Mouse (Mus musculus): ENCODE measurements around the gene Igsf9b. TPM values are rescaled to one million over a fixed set of nuclear protein-coding genes. Genes with fewer than 3 reads are reported as not detected.

Gene Igsf9b
- polyA plus RNA-seq, 1 experiment from 2014 or later = 5.2 TPM

GRCm38 (mm10) chr9:27269904-27270303, 29.1 kb upstream of the Igsf9b start:
- H3K4me2 ChIP-seq = no peak overlapping the region
- ATAC-seq (ENCODE audit: low FRiP score) = no peak

GRCm38 (mm10) chr9:27271899-27272298, 27.1 kb upstream of the Igsf9b start:
- Histone ChIP-seq H3K27ac (ENCODE audit: low read depth, low read length) (no peak overlapping the region), H3K4me3 (ENCODE audit: low read depth, low read length) (no peak overlapping the region), H3K27me3 (ENCODE audit: control insufficient read depth, insufficient read depth, low read length) (no peaks in the 10 kb centered on the region), H3K9ac (ENCODE audit: low read length) (no peak overlapping the region), H3K36me3 (ENCODE audit: control insufficient read depth, insufficient read depth, low read length) (no peaks in the 10 kb centered on the region), H3K9me3 (ENCODE audit: control insufficient read depth, low read length) (no peaks in the 10 kb centered on the region), H3K4me1 (ENCODE audit: control insufficient read depth, insufficient read depth, low read length) (no peaks in the 10 kb centered on the region), H3K4me2 (no peak overlapping the region)
- 81% methylated on average over 2 of the region's 2 CpGs for WGBS
- ATAC-seq (ENCODE audit: low FRiP score) = no peak
- peak; percentile 37 for DNase-seq (ENCODE audit: low spot score, missing footprints)

More at GRCm38 (mm10) chr9:27269904-27270303, 29.1 kb upstream of the Igsf9b start:
- H3K27ac ChIP-seq (ENCODE audit: low read depth, low read length) = no peak overlapping the region
- no peak overlapping the region for H3K4me3 ChIP-seq (ENCODE audit: low read depth, low read length)
- no peaks in the 10 kb centered on the region for H3K36me3 ChIP-seq (ENCODE audit: control insufficient read depth, insufficient read depth, low read length)
- H3K9ac ChIP-seq (ENCODE audit: low read length) = no peak overlapping the region
- 95% methylated on average over 2 of the region's 2 CpGs for WGBS
- no peaks in the 10 kb centered on the region for H3K27me3 ChIP-seq (ENCODE audit: control insufficient read depth, insufficient read depth, low read length)
- DNase-seq (ENCODE audit: low spot score, missing footprints) = no peak
- H3K4me1 ChIP-seq (ENCODE audit: control insufficient read depth, insufficient read depth, low read length) = no peaks in the 10 kb centered on the region
- H3K9me3 ChIP-seq (ENCODE audit: control insufficient read depth, low read length) = no peaks in the 10 kb centered on the region

- Histone ChIP-seq H3K36me3 (ENCODE audit: control insufficient read depth, insufficient read depth, low read length) (no peaks in the 10 kb centered on the region), H3K4me2 (no peak overlapping the region), H3K27ac (ENCODE audit: low read depth, low read length) (no peak overlapping the region), H3K9ac (ENCODE audit: low read length) (no peak overlapping the region), H3K4me1 (ENCODE audit: control insufficient read depth, insufficient read depth, low read length) (no peaks in the 10 kb centered on the region), H3K4me3 (ENCODE audit: low read depth, low read length) (no peak overlapping the region), H3K9me3 (ENCODE audit: control insufficient read depth, low read length) (no peaks in the 10 kb centered on the region), H3K27me3 (ENCODE audit: control insufficient read depth, insufficient read depth, low read length) (no peaks in the 10 kb centered on the region)
- ATAC-seq (ENCODE audit: low FRiP score) = no peak
- DNase-seq (ENCODE audit: low spot score, missing footprints) = peak; percentile 57
- 100% methylated on average over 1 of the region's 1 CpGs for WGBS
Observed at GRCm38 (mm10) chr9:27272858-27273257, 26.1 kb upstream of the Igsf9b start.

DNA sequence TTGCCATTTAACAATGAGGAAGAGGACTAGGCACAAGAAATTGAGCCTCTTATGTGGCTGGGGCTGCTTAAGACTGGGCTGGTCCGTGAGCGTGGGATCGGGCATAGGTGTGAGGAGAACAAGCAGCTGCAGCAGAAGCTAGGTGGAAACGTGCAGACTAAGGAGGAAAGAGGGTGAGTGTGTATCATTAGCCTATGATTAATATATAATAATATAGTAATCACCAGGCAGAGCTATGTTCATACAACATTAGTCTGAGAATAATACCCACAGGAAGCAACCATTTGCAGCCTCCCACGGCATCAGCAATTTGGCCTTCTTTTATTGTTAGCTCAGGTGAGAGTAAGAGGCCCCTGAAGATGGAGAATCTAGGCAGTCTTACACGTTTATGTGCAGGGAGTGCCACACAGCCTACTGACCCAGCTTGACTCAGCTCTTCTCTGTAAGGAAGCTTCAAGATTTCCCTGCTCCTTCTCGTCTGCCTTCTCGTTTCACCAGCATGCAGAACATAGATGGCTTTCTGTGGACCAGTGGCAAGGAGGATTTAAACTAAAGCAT, 22.6 kb upstream of the Igsf9b start:
- Histone ChIP-seq H3K9me3 (ENCODE audit: control insufficient read depth, low read length) (no peaks in the 10 kb centered on the region), H3K27me3 (ENCODE audit: control insufficient read depth, insufficient read depth, low read length) (no peaks in the 10 kb centered on the region), H3K9ac (ENCODE audit: low read length) (no peak overlapping the region), H3K4me2 (no peak overlapping the region), H3K4me3 (ENCODE audit: low read depth, low read length) (no peak overlapping the region), H3K27ac (ENCODE audit: low read depth, low read length) (no peak overlapping the region), H3K36me3 (ENCODE audit: control insufficient read depth, insufficient read depth, low read length) (no peaks in the 10 kb centered on the region), H3K4me1 (ENCODE audit: control insufficient read depth, insufficient read depth, low read length) (no peaks in the 10 kb centered on the region)
- DNase-seq (ENCODE audit: low spot score, missing footprints) (no peak), ATAC-seq (ENCODE audit: low FRiP score) (no peak)
- WGBS = 82% methylated on average over 8 of the region's 8 CpGs

GRCm38 (mm10) chr9:27277401-27278087, 21.5 kb upstream of the Igsf9b start:
- 80% methylated on average over 5 of the region's 5 CpGs for WGBS
- no peak overlapping the region for H3K4me3 ChIP-seq (ENCODE audit: low read depth, low read length)

GRCm38 (mm10) chr9:27279041-27279440, 20.0 kb upstream of the Igsf9b start:
- H3K9me3 ChIP-seq (ENCODE audit: control insufficient read depth, low read length) = no peaks in the 10 kb centered on the region
- H3K4me3 ChIP-seq (ENCODE audit: low read depth, low read length) = no peak overlapping the region
- no peaks in the 10 kb centered on the region for H3K4me1 ChIP-seq (ENCODE audit: control insufficient read depth, insufficient read depth, low read length)
- ATAC-seq (ENCODE audit: low FRiP score) (no peak; the same call in 1 of the 2 replicates), DNase-seq (ENCODE audit: low spot score, missing footprints) (peak; percentile 70)
- no peaks in the 10 kb centered on the region for H3K27me3 ChIP-seq (ENCODE audit: control insufficient read depth, insufficient read depth, low read length)
- no peak overlapping the region for H3K4me2 ChIP-seq
- no peak overlapping the region for H3K27ac ChIP-seq (ENCODE audit: low read depth, low read length)
- no peaks in the 10 kb centered on the region for H3K36me3 ChIP-seq (ENCODE audit: control insufficient read depth, insufficient read depth, low read length)
- H3K9ac ChIP-seq (ENCODE audit: low read length) = no peak overlapping the region
- 50% methylated on average over 1 of the region's 1 CpGs for whole genome bisulfite sequencing

More at GRCm38 (mm10) chr9:27277401-27278087, 21.5 kb upstream of the Igsf9b start:
- Histone ChIP-seq H3K4me1 (ENCODE audit: control insufficient read depth, insufficient read depth, low read length) (no peaks in the 10 kb centered on the region), H3K27ac (ENCODE audit: low read depth, low read length) (no peak overlapping the region), H3K36me3 (ENCODE audit: control insufficient read depth, insufficient read depth, low read length) (no peaks in the 10 kb centered on the region), H3K9me3 (ENCODE audit: control insufficient read depth, low read length) (no peaks in the 10 kb centered on the region), H3K27me3 (ENCODE audit: control insufficient read depth, insufficient read depth, low read length) (no peaks in the 10 kb centered on the region), H3K9ac (ENCODE audit: low read length) (no peak overlapping the region), H3K4me2 (no peak overlapping the region)
- ATAC-seq (ENCODE audit: low FRiP score) (no peak), DNase-seq (ENCODE audit: low spot score, missing footprints) (peak; percentile 76)

GRCm38 (mm10) chr9:27280976-27281375, 18.0 kb upstream of the Igsf9b start:
- Histone ChIP-seq H3K4me1 (ENCODE audit: control insufficient read depth, insufficient read depth, low read length) (no peaks in the 10 kb centered on the region), H3K9ac (ENCODE audit: low read length) (no peak overlapping the region), H3K9me3 (ENCODE audit: control insufficient read depth, low read length) (no peaks in the 10 kb centered on the region), H3K36me3 (ENCODE audit: control insufficient read depth, insufficient read depth, low read length) (no peaks in the 10 kb centered on the region), H3K27me3 (ENCODE audit: control insufficient read depth, insufficient read depth, low read length) (no peaks in the 10 kb centered on the region), H3K27ac (ENCODE audit: low read depth, low read length) (no peak overlapping the region), H3K4me2 (no peak overlapping the region), H3K4me3 (ENCODE audit: low read depth, low read length) (no peak overlapping the region)
- WGBS = 82% methylated on average over 4 of the region's 4 CpGs
- ATAC-seq (ENCODE audit: low FRiP score) = no peak
- DNase-seq (ENCODE audit: low spot score, missing footprints) = peak; percentile 10

DNA sequence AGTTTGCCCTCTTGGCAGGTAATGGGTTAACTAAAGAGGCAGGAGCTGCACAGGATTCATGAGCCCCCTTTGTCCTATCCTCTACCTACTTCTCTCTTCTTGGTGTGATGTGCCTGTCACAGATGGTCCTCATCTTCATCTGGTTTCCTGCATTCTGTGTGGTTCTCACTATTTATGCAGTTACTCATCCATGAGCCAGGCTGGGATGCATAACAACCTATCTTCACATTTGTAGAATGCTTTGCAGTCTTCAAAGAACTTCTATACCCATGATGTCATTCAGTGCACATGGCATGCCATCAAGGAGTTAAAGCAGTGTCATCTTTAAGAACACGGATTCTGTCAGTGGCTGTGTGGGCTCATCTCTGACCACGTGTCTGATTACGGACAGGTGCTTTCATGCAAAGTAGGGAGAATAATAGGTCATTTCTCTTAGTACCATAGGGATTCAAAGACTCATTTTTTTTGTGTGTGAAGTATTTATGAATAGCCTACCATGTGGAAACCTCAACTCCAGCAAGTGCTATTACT, 13.2 kb upstream of the Igsf9b start:
- Histone ChIP-seq H3K9ac (ENCODE audit: low read length) (no peak overlapping the region), H3K4me1 (ENCODE audit: control insufficient read depth, insufficient read depth, low read length) (peaks cover 11% of the 10 kb centered on the region; the same call in 1 of the 2 replicates), H3K27me3 (ENCODE audit: control insufficient read depth, insufficient read depth, low read length) (no peaks in the 10 kb centered on the region), H3K9me3 (ENCODE audit: control insufficient read depth, low read length) (no peaks in the 10 kb centered on the region), H3K4me3 (ENCODE audit: low read depth, low read length) (no peak overlapping the region), H3K36me3 (ENCODE audit: control insufficient read depth, insufficient read depth, low read length) (no peaks in the 10 kb centered on the region), H3K27ac (ENCODE audit: low read depth, low read length) (no peak overlapping the region), H3K4me2 (no peak overlapping the region)
- WGBS = 75% methylated on average over 3 of the region's 3 CpGs
- ATAC-seq (ENCODE audit: low FRiP score) (no peak), DNase-seq (ENCODE audit: low spot score, missing footprints) (peak; percentile 57)

GRCm38 (mm10) chr9:27286296-27286695, 12.7 kb upstream of the Igsf9b start:
- Histone ChIP-seq H3K27me3 (ENCODE audit: control insufficient read depth, insufficient read depth, low read length) (no peaks in the 10 kb centered on the region), H3K9ac (ENCODE audit: low read length) (no peak overlapping the region), H3K4me1 (ENCODE audit: control insufficient read depth, insufficient read depth, low read length) (peaks cover 11% of the 10 kb centered on the region; the same call in 1 of the 2 replicates), H3K9me3 (ENCODE audit: control insufficient read depth, low read length) (no peaks in the 10 kb centered on the region), H3K36me3 (ENCODE audit: control insufficient read depth, insufficient read depth, low read length) (no peaks in the 10 kb centered on the region), H3K27ac (ENCODE audit: low read depth, low read length) (no peak overlapping the region), H3K4me3 (ENCODE audit: low read depth, low read length) (no peak overlapping the region), H3K4me2 (no peak overlapping the region)
- peak; percentile 66 for DNase-seq (ENCODE audit: low spot score, missing footprints)
- no peak for ATAC-seq (ENCODE audit: low FRiP score)
- 78% methylated on average over 4 of the region's 4 CpGs for WGBS
